Mouse (Mus musculus): Measurements from ENCODE around the gene Dusp7.
A peak's percentile ranks its signal among the peaks of the same experiment; 100 is the strongest.

Dusp7 gene

DNA sequence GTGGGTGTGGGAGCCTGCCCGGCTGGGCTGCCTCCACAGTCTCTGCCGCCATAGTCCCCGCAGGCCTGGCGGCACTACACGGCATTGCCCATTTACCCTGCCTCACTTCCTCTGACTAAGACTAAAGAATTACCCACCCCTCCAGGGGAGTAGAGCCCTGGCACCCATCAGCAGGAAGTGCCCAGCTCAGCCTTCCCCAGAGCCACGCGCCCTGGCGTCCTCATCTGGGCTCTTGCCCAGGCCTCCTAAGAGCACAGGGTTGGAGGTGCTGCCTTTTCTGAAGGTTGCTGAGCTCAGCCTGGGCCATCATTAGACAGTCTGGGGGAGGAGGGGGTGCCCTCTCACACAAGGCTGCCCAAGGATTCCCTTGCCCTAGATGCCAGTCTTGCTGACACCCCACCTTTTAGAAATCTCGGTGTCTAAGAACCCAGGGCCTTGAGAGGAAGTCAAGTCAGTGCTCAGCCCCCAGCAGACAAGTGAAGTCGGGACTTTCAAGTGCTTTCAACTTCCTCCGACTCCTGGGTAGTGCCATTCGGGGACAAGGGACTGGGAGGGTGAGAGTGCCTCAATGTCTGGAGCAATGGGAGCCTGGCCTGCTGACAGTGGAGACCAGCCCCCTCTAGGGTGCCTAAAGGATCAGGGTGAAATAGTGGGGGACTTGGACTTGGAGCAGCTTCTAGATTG is 17.9 kb downstream of the Dusp7 start:
- no peak for DNase-seq (ENCODE audit: low read depth)

DNA sequence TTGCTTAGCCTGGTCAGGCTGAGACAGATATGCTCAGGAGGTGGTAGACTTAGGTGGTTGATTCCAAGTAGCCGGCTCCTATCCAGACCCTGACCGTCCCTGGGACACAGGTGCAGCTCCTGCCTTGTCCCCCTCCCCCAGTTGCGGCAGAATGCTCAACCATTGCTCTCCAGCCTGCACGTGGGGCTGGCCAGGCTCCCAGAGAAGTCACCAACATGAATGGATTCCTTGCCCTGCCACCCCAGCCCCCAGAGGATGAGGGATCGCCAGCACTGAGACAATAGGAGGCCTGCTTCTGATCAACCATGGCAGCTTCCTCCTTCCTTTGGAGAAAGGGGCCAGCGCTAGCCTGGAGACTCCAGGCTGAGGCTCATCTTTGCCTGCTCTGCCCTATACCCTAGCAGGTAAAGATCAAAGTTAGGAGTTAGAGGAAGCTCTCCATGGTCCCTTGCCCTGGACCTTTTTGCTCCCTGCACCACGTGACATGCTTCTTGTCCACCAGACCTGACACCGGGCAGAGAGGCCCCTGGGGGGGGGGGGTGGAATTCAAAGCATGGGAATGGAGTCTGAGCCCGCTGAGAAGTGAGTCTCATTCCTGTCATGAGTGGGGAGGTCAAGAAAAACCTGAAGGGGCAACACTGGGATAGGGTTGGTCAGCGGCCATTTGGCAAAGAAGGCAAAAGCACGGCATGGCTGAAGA is 24.5 kb downstream of the Dusp7 start:
- no peak for DNase-seq (ENCODE audit: low read depth)

DNA sequence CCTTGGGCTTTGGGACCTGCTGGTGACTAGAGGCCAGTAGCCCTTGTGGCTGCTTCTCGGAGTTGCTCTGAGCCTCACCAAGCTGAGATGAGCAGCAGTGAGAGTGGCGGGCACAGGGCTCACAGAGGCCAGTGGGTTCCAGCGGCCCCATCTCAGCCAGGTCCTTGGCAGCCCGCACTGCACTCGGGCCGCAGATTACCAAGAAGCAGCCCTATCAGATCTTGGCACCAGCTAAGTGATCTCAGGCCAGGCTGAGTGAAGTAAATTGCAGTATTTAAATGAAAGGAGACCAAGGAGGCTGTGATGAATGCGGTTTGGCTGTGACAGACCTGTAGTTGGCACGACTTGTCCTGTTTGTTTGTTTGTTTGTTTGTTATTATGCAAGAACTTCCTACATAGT is 25.1 kb downstream of the Dusp7 start:
- no peak for DNase-seq (ENCODE audit: low read depth)

GRCm38 (mm10) chr9:106394649-106395602 is 26.5 kb downstream of the Dusp7 start:
- no peak for DNase-seq (ENCODE audit: low read depth)

GRCm38 (mm10) chr9:106397733-106398132 is 29.3 kb downstream of the Dusp7 start:
- no peak for DNase-seq (ENCODE audit: low read depth)

DNA sequence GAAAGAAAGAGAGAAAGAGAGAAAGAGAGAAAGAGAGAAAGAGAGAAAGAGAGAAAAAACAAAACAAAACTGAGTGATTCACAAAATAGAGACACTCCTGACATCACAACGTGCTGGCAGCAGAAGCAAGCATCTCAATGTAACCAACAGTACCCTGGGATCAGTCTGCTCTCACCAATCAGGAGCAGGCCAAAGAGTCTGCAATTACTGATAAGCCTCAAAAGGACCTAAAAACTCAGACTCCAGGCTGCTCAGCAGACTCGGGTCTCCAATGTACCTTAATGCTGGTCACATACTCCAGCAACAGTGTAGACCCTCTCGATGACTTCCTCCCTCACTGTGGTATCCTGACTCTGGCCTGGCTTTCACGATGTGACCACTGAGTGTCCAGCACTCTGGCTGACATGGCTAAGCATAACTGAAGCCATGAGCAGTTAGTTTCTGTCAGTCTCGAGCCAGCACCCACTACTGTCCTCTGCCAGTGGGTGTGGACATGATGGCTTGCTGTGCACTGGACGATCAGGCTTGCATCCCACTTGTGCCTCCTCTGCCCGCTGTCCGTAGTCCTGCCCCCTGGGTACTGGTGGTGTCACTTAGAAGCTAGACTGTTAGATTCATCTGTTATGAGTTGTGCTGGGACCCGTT is 30.4 kb downstream of the Dusp7 start:
- no peak for DNase-seq (ENCODE audit: low read depth)

DNA sequence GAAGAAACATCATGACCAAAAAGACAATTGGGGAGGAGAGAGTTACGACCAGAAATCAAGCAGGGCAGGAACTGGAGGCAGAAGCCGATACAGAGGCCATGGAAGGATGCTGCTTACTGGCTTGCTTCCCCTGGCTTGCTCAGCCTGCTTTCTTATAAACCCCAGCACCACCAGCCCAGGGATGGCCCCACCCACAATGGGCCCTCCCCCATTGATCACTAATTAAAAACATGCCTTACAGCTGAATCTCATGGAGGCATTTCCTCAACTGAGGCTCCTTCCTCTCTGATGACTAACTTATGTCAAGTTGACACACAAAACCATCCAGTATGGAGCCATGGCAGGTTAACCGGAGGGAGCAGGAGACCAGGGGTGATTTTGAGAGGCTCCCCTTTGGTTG is 31.4 kb downstream of the Dusp7 start:
- DNase-seq (ENCODE audit: low read depth): peak; percentile 70

- no peak for DNase-seq (ENCODE audit: low read depth)
These were observed 33.7 kb downstream of the Dusp7 start for GRCm38 (mm10) chr9:106402149-106402548.

GRCm38 (mm10) chr9:106402607-106403375 is 34.4 kb downstream of the Dusp7 start:
- DNase-seq (ENCODE audit: low read depth): no peak

DNA sequence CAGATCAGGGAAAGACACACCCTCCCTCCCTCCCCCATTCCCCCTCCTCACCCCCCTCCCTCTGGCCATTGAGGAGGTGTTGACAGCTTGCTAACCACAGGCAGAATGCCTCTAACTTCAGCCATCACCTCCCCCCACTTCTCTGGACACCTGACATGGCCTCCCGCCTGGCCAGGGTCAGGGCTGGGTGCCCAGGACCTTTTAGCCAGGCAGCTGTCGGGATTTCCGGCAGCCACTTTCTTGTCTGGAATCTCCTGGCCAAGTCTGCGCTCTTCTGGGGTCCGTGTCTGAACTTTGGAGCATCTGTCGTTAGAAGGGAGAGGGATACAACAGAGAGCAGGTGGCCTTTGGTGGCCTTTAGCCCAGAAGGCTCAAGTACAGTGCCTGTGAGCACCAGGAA is 36.8 kb downstream of the Dusp7 start:
- DNase-seq (ENCODE audit: low read depth): peak; percentile 88

GRCm38 (mm10) chr9:106406443-106407078 is 38.1 kb downstream of the Dusp7 start:
- DNase-seq (ENCODE audit: low read depth): no peak

- no peak for DNase-seq (ENCODE audit: low read depth)
These were observed 40.7 kb downstream of the Dusp7 start for GRCm38 (mm10) chr9:106409096-106409495.

GRCm38 (mm10) chr9:106410086-106410650 is 41.7 kb downstream of the Dusp7 start:
- DNase-seq (ENCODE audit: low read depth): no peak

DNA sequence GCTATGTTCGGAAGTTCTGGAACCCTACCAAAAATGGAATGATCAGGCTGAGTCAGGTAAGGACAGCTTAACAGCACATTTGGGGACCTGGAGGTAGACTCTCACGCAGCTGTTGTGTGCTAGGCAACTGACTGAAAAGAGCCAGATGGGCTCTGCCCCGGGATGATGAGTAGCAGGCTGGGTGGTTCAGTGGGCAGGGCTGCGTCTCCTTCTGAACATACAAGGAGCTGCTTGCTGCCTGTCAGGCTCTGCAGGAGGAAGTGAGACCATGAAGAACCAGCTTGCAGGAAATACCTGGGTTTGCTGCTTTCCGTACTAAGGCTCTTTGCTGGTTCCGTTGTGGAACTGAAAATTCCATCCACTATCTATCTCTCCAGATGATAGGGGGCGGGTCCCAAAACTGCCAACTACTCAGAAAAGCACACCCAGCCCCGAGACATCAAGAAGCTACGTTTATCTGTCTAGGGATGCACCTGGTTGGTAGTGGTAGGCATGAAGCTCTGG is 42.7 kb downstream of the Dusp7 start:
- DNase-seq (ENCODE audit: low read depth): no peak

DNA sequence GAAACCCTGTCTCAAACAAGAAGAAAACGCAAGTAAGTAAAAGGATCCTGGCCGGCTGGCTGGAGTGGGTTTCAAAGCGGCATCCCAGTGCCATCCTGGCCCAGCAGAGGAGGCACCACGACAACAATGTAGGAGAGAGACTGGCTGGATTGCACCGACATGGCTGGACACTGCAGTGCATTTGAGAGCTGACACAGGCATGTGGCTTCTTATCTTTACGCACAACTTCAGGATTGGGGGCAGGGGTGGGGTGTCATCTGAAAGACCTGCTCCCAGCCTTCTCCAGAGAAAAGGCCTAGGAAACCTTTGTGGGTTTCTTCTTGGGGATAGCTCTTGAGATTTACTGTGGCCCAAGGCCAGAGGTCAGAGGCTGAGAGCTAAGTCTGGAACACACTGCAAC is 43.3 kb downstream of the Dusp7 start:
- no peak for DNase-seq (ENCODE audit: low read depth)

GRCm38 (mm10) chr9:106412210-106412609 is 43.8 kb downstream of the Dusp7 start:
- DNase-seq (ENCODE audit: low read depth): peak; percentile 66

GRCm38 (mm10) chr9:106413606-106414005 is 45.2 kb downstream of the Dusp7 start:
- DNase-seq (ENCODE audit: low read depth): no peak

DNA sequence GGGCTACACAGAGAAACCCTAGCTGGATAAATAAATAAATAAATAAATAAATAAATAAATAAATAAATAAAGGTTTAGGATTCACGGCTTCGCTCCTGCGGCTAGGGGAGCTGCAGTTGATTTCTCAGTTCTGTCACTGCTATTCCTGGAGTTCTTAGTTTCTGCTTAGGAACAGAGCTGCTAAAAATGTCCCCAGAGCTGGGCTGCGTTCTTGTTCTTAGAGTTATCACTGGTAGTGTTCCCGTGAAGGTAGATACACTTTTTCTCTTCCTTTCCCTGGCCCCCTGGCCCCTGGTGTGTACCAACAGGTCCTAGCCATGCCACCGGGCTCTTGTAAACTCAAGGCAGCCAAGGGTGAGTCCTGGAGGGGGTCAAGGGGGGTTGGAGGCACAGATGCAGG is 48.4 kb downstream of the Dusp7 start:
- no peak for DNase-seq (ENCODE audit: low read depth)

GRCm38 (mm10) chr9:106417841-106418625 is 49.6 kb downstream of the Dusp7 start:
- DNase-seq (ENCODE audit: low read depth): peak; percentile 94
